Mouse (Mus musculus) embryonic fibroblast, embryonic 13.5 days (primary cell): ENCODE data around the gene Mrps18c.

ENCODE experiments used
- CTCF ChIP-seq: IDR thresholded peaks from 2 replicates; pipeline ENCODE4 v1.5.1; 2011; ENCODE audit warnings: mild to moderate bottlenecking, control low read depth, low read length, moderate library complexity, borderline replicate concordance; ENCODE audit not compliant: insufficient read depth
- POLR2A ChIP-seq: IDR thresholded peaks from 2 replicates; pipeline ENCODE4 v1.6.1; 2011; ENCODE audit warnings: low read depth, mild to moderate bottlenecking, control low read depth, low read length, moderate library complexity

DNA sequence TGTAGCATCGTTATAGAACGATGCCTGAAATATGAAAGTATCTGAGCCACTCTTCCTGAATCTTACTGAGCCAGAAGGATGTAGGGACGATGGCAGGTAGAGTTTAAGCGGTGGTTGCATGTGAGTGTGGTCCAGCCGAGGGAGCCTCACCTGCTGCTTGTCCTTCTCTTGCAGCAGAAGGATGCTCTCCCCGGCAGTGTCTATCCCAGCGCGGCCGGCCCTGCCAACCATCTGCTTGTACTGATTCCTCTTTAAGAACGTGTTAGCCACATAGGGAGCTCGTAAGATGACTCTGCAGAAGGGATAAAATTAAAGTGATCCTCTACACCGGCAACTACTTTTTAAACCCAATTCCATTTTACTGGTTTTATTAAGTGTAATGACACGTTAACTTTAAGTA, 19.4 kb upstream of the Mrps18c start:
- TF ChIP-seq CTCF (no peak), POLR2A (no peak)
